Mouse (Mus musculus): Measurements from ENCODE around the gene Tdrd1. TPM values are rescaled to one million over a fixed set of nuclear protein-coding genes. Genes with fewer than 3 reads are reported as not detected.

Tdrd1 gene
- total RNA-seq, 1 experiment = 0.94 TPM

GRCm38 (mm10) chr19:56891438-56891837 is 65.4 kb downstream of the Tdrd1 start:
- Histone ChIP-seq H3K9ac (ENCODE audit: insufficient read depth, low read depth, low read length, poor library complexity, severe bottlenecking) (no peak overlapping the region), H3K36me3 (ENCODE audit: control insufficient read depth, insufficient read depth, low read length, poor library complexity, severe bottlenecking) (no peaks in the 10 kb centered on the region), H3K4me3 (ENCODE audit: insufficient read depth in 1 of 2, low read depth in 1 of 2, low read length in 2 of 2, poor library complexity in 1 of 2, severe bottlenecking in 1 of 2) (no peak overlapping the region), H3K27ac (ENCODE audit: insufficient read depth, low read depth, low read length, poor library complexity, severe bottlenecking) (no peak overlapping the region), H3K4me1 (ENCODE audit: control insufficient read depth in 2 of 2, insufficient read depth in 2 of 2, low read length in 2 of 2, poor library complexity in 1 of 2) (no peaks in the 10 kb centered on the region), H3K9me3 (ENCODE audit: control insufficient read depth, insufficient read depth, low read depth, low read length) (no peaks in the 10 kb centered on the region)
- in situ Hi-C loops (cut with MboI; ENCODE audit: low sequenced_read_pairs in 2 of 2, unreplicated experiment in 2 of 2) = no loop called here
- DNase-seq (ENCODE audit: low read depth, low spot score) = no peak
- no peak for TF ChIP-seq HCFC1 (IDR thresholded peaks at IDR 0.05; ENCODE audit: borderline replicate concordance, insufficient read depth, low read length)
- no peak for TF ChIP-seq ZC3H11A (IDR thresholded peaks at IDR 0.05; ENCODE audit: borderline replicate concordance, low read depth, low read length)
- TF ChIP-seq ZNF384 (IDR thresholded peaks at IDR 0.05; ENCODE audit: low read depth, low read length) = no peak
- TF ChIP-seq CHD2 (IDR thresholded peaks at IDR 0.05; ENCODE audit: low read depth, low read length) = no peak
- no peak for TF ChIP-seq MAFK (IDR thresholded peaks at IDR 0.05; ENCODE audit: insufficient read depth, low read depth, low read length)

GRCm38 (mm10) chr19:56892586-56892985 is 66.6 kb downstream of the Tdrd1 start:
- H3K27ac ChIP-seq (ENCODE audit: insufficient read depth, low read depth, low read length, poor library complexity, severe bottlenecking) = no peak overlapping the region

GRCm38 (mm10) chr19:56893326-56893725 is 67.3 kb downstream of the Tdrd1 start:
- in situ Hi-C loops (cut with MboI; ENCODE audit: low sequenced_read_pairs in 2 of 2, unreplicated experiment in 2 of 2) = no loop called here
- TF ChIP-seq CHD2 (IDR thresholded peaks at IDR 0.05; ENCODE audit: low read depth, low read length) = no peak
- TF ChIP-seq ZNF384 (IDR thresholded peaks at IDR 0.05; ENCODE audit: low read depth, low read length) = no peak
- TF ChIP-seq HCFC1 (IDR thresholded peaks at IDR 0.05; ENCODE audit: borderline replicate concordance, insufficient read depth, low read length) = no peak
- TF ChIP-seq MAFK (IDR thresholded peaks at IDR 0.05; ENCODE audit: insufficient read depth, low read depth, low read length) = no peak
- no peak for TF ChIP-seq ZC3H11A (IDR thresholded peaks at IDR 0.05; ENCODE audit: borderline replicate concordance, low read depth, low read length)
- H3K9ac ChIP-seq (ENCODE audit: insufficient read depth, low read depth, low read length, poor library complexity, severe bottlenecking) = no peak overlapping the region

More at GRCm38 (mm10) chr19:56892586-56892985, 66.6 kb downstream of the Tdrd1 start:
- in situ Hi-C loops (cut with MboI; ENCODE audit: low sequenced_read_pairs in 2 of 2, unreplicated experiment in 2 of 2) = no loop called here
- Histone ChIP-seq H3K4me3 (ENCODE audit: insufficient read depth in 1 of 2, low read depth in 1 of 2, low read length in 2 of 2, poor library complexity in 1 of 2, severe bottlenecking in 1 of 2) (no peak overlapping the region), H3K9ac (ENCODE audit: insufficient read depth, low read depth, low read length, poor library complexity, severe bottlenecking) (no peak overlapping the region), H3K4me1 (ENCODE audit: control insufficient read depth in 2 of 2, insufficient read depth in 2 of 2, low read length in 2 of 2, poor library complexity in 1 of 2) (no peaks in the 10 kb centered on the region), H3K36me3 (ENCODE audit: control insufficient read depth, insufficient read depth, low read length, poor library complexity, severe bottlenecking) (no peaks in the 10 kb centered on the region), H3K9me3 (ENCODE audit: control insufficient read depth, insufficient read depth, low read depth, low read length) (no peaks in the 10 kb centered on the region)
- DNase-seq (ENCODE audit: low read depth, low spot score) = no peak
- TF ChIP-seq CHD2 (IDR thresholded peaks at IDR 0.05; ENCODE audit: low read depth, low read length) (no peak), ZNF384 (IDR thresholded peaks at IDR 0.05; ENCODE audit: low read depth, low read length) (no peak), HCFC1 (IDR thresholded peaks at IDR 0.05; ENCODE audit: borderline replicate concordance, insufficient read depth, low read length) (no peak), ZC3H11A (IDR thresholded peaks at IDR 0.05; ENCODE audit: borderline replicate concordance, low read depth, low read length) (no peak), MAFK (IDR thresholded peaks at IDR 0.05; ENCODE audit: insufficient read depth, low read depth, low read length) (no peak)

GRCm38 (mm10) chr19:56897654-56898053 is 71.6 kb downstream of the Tdrd1 start:
- in situ Hi-C loops (cut with MboI; ENCODE audit: low sequenced_read_pairs in 2 of 2, unreplicated experiment in 2 of 2) = no loop called here
- TF ChIP-seq HCFC1 (IDR thresholded peaks at IDR 0.05; ENCODE audit: borderline replicate concordance, insufficient read depth, low read length) (no peak), CHD2 (IDR thresholded peaks at IDR 0.05; ENCODE audit: low read depth, low read length) (no peak), ZC3H11A (IDR thresholded peaks at IDR 0.05; ENCODE audit: borderline replicate concordance, low read depth, low read length) (no peak), ZNF384 (IDR thresholded peaks at IDR 0.05; ENCODE audit: low read depth, low read length) (no peak), MAFK (IDR thresholded peaks at IDR 0.05; ENCODE audit: insufficient read depth, low read depth, low read length) (no peak)
- Histone ChIP-seq H3K4me3 (ENCODE audit: insufficient read depth in 1 of 2, low read depth in 1 of 2, low read length in 2 of 2, poor library complexity in 1 of 2, severe bottlenecking in 1 of 2) (no peak overlapping the region), H3K27ac (ENCODE audit: insufficient read depth, low read depth, low read length, poor library complexity, severe bottlenecking) (no peak overlapping the region), H3K36me3 (ENCODE audit: control insufficient read depth, insufficient read depth, low read length, poor library complexity, severe bottlenecking) (no peaks in the 10 kb centered on the region), H3K4me1 (ENCODE audit: control insufficient read depth in 2 of 2, insufficient read depth in 2 of 2, low read length in 2 of 2, poor library complexity in 1 of 2) (no peaks in the 10 kb centered on the region), H3K9ac (ENCODE audit: insufficient read depth, low read depth, low read length, poor library complexity, severe bottlenecking) (no peak overlapping the region), H3K9me3 (ENCODE audit: control insufficient read depth, insufficient read depth, low read depth, low read length) (no peaks in the 10 kb centered on the region)
- DNase-seq (ENCODE audit: low read depth, low spot score) = no peak

More at GRCm38 (mm10) chr19:56893326-56893725, 67.3 kb downstream of the Tdrd1 start:
- H3K4me1 ChIP-seq (ENCODE audit: control insufficient read depth in 2 of 2, insufficient read depth in 2 of 2, low read length in 2 of 2, poor library complexity in 1 of 2) = no peaks in the 10 kb centered on the region
- H3K9me3 ChIP-seq (ENCODE audit: control insufficient read depth, insufficient read depth, low read depth, low read length) = no peaks in the 10 kb centered on the region
- H3K27ac ChIP-seq (ENCODE audit: insufficient read depth, low read depth, low read length, poor library complexity, severe bottlenecking) = no peak overlapping the region
- H3K36me3 ChIP-seq (ENCODE audit: control insufficient read depth, insufficient read depth, low read length, poor library complexity, severe bottlenecking) = no peaks in the 10 kb centered on the region
- H3K4me3 ChIP-seq (ENCODE audit: insufficient read depth in 1 of 2, low read depth in 1 of 2, low read length in 2 of 2, poor library complexity in 1 of 2, severe bottlenecking in 1 of 2) = no peak overlapping the region
- no peak for DNase-seq (ENCODE audit: low read depth, low spot score)

GRCm38 (mm10) chr19:56904095-56904494 is 78.1 kb downstream of the Tdrd1 start:
- H3K36me3 ChIP-seq (ENCODE audit: control insufficient read depth, insufficient read depth, low read length, poor library complexity, severe bottlenecking) = no peaks in the 10 kb centered on the region
- in situ Hi-C loops (cut with MboI; ENCODE audit: low sequenced_read_pairs in 2 of 2, unreplicated experiment in 2 of 2) = no loop called here
- no peak for TF ChIP-seq CHD2 (IDR thresholded peaks at IDR 0.05; ENCODE audit: low read depth, low read length)
- no peak for TF ChIP-seq HCFC1 (IDR thresholded peaks at IDR 0.05; ENCODE audit: borderline replicate concordance, insufficient read depth, low read length)
- TF ChIP-seq ZNF384 (IDR thresholded peaks at IDR 0.05; ENCODE audit: low read depth, low read length) = no peak
- no peak for TF ChIP-seq MAFK (IDR thresholded peaks at IDR 0.05; ENCODE audit: insufficient read depth, low read depth, low read length)
- TF ChIP-seq ZC3H11A (IDR thresholded peaks at IDR 0.05; ENCODE audit: borderline replicate concordance, low read depth, low read length) = no peak
- H3K9me3 ChIP-seq (ENCODE audit: control insufficient read depth, insufficient read depth, low read depth, low read length) = no peaks in the 10 kb centered on the region
- no peak overlapping the region for H3K27ac ChIP-seq (ENCODE audit: insufficient read depth, low read depth, low read length, poor library complexity, severe bottlenecking)
- no peak overlapping the region for H3K9ac ChIP-seq (ENCODE audit: insufficient read depth, low read depth, low read length, poor library complexity, severe bottlenecking)
- no peak overlapping the region for H3K4me3 ChIP-seq (ENCODE audit: insufficient read depth in 1 of 2, low read depth in 1 of 2, low read length in 2 of 2, poor library complexity in 1 of 2, severe bottlenecking in 1 of 2)
- no peak for DNase-seq (ENCODE audit: low read depth, low spot score)
- H3K4me1 ChIP-seq (ENCODE audit: control insufficient read depth in 2 of 2, insufficient read depth in 2 of 2, low read length in 2 of 2, poor library complexity in 1 of 2) = no peaks in the 10 kb centered on the region; a peak in 1 of 4 replicates
